Comparison of ENCODE assay signal across 24 mouse cellular contexts in genomic region chr6:114935362-114935761, GRCm38 (mm10).
"Had no signal": no experiment of that assay in that cellular context is flagged by ENCODE, and none has a peak within 500 bp of the region (broad histone marks: within the 10 kb centered on the region; RNA-seq: fewer than 3 reads in every experiment).

No protein-coding gene starts in this region.

- H3K36me3 ChIP-seq: heart, embryonic 10.5 days; heart, embryonic 12.5 days; hindbrain, embryonic 13.5 days; hindbrain, embryonic 15.5 days; intestine, embryonic 15.5 days; kidney, embryonic 15.5 days; limb, embryonic 10.5 days; limb, embryonic 12.5 days; liver, embryonic 13.5 days; liver, embryonic 15.5 days had no signal

- H3K27ac ChIP-seq: heart, embryonic 10.5 days; hindbrain, embryonic 13.5 days; hindbrain, embryonic 15.5 days; hindbrain, postnatal 0 days; intestine, embryonic 15.5 days; kidney, embryonic 15.5 days; kidney, postnatal 0 days; layer of hippocampus, adult 2 months; left cerebral cortex, adult 2 months; limb, embryonic 10.5 days; limb, embryonic 12.5 days; liver, embryonic 13.5 days; liver, embryonic 15.5 days had no signal

- H3K27me3 ChIP-seq: heart, embryonic 12.5 days; hindbrain, embryonic 15.5 days; intestine, embryonic 15.5 days; limb, embryonic 12.5 days; liver, embryonic 13.5 days; liver, embryonic 15.5 days had no signal

- H3K4me1 ChIP-seq: liver, embryonic 13.5 days; liver, embryonic 15.5 days had no signal

- H3K4me3 ChIP-seq: heart, embryonic 10.5 days; heart, embryonic 12.5 days; hindbrain, embryonic 13.5 days; hindbrain, embryonic 15.5 days; intestine, embryonic 15.5 days; kidney, embryonic 15.5 days; layer of hippocampus, adult 2 months; left cerebral cortex, adult 2 months; limb, embryonic 10.5 days; limb, embryonic 12.5 days; liver, embryonic 13.5 days; liver, embryonic 15.5 days had no signal

- DNase-seq: gastrocnemius, postnatal 14 days; gastrocnemius, postnatal 36 days; heart, adult 18-20 months; heart, postnatal 10 days; heart, postnatal 36 days; kidney, adult 18-20 months; kidney, adult 9 months; kidney, postnatal 14 days; kidney, postnatal 4 days; liver, embryonic 13.5 days; liver, postnatal 0 days had no signal
